Mouse (Mus musculus): ENCODE measurements around the gene Fbxl8.

DNA sequence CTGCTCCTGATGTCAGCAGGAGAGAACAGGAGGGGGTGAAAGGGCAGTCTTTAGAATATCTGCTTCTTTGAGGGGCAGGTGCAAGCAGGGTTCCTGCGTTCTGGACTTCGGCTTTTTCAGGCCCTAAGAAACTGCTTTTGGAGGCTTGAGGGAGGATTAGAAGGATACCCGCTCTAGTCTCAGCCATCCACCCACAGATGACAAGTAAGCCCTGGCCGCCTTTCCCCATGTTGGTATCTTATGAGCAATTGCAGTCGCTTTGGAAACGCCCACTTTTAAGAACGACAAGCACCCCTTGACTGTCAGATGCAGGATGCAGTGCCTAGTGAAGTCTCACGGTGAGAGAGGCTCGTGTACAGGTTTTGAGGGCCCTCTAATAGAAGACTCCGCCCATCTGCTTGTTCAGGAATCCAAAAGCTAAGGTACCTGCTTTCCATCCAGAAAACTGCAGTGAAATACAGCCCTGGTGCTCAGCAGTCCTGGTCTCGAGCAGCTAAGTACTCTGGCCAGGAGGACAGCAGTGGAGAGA, 54.3 kb downstream of the Fbxl8 start:
- TF ChIP-seq POLR2A (IDR thresholded peaks at IDR 0.05; ENCODE audit: low read depth, low read length) (no peak), CTCF (IDR thresholded peaks at IDR 0.05; ENCODE audit: borderline replicate concordance, insufficient read depth, low read length) (no peak)

All from embryonic fibroblast, embryonic 13.5 days (primary cell).